Mouse (Mus musculus) CH12.LX (cell line): ENCODE results near the gene Smim6. TPM values are rescaled to one million over a fixed set of nuclear protein-coding genes. Genes with fewer than 3 reads are reported as not detected.
A peak's percentile ranks its signal among the peaks of the same experiment; 100 is the strongest.

Experiments used
- DNase-seq: peaks from one replicate; pipeline ENCODE4 v3.0.0-alpha.2; 2013; ENCODE audit errors: extremely low read depth
- H3K27ac ChIP-seq: 2 replicates; pipeline ENCODE4 v1.5.1; 2012; ENCODE audit warnings: low read depth, mild to moderate bottlenecking, control low read depth, moderate library complexity; ENCODE audit not compliant: insufficient read depth
- H3K27me3 ChIP-seq: replicated peaks from 2 replicates; pipeline ENCODE3; 2012; ENCODE audit warnings: inconsistent platforms
- H3K36me3 ChIP-seq, 2 experiments: replicated peaks in 1 of 2; 2 replicates each; pipeline versions ENCODE3 to v1.6.1; 2012; ENCODE audit warnings: inconsistent platforms in 1 of 2, low read length in 1 of 2, mild to moderate bottlenecking in 1 of 2, mixed read lengths in 1 of 2, moderate library complexity in 1 of 2; ENCODE audit not compliant: control insufficient read depth in 1 of 2, insufficient read depth in 1 of 2
- H3K4me1 ChIP-seq, 2 experiments: 2 replicates each; pipeline ENCODE4 v1.6.1; 2012; ENCODE audit warnings: inconsistent platforms in 1 of 2, moderate library complexity in 1 of 2; ENCODE audit not compliant: insufficient read depth in 2 of 2, control insufficient read depth in 1 of 2
- H3K4me2 ChIP-seq: 2 replicates; pipeline ENCODE4 v1.6.1; 2012; ENCODE audit warnings: low read depth, mild to moderate bottlenecking, control low read depth; ENCODE audit not compliant: poor library complexity, insufficient read depth, severe bottlenecking
- H3K4me3 ChIP-seq, 3 experiments: fragments of 150-350 bp in 1 of 3; sonication (generic) in 1 of 3; replicated peaks in 1 of 3; 2 replicates each; pipeline versions ENCODE3 to v1.5.1; 2011 to 2012; ENCODE audit warnings: low read depth in 2 of 3, low read length in 2 of 3, mild to moderate bottlenecking in 2 of 3, moderate library complexity in 2 of 3, control low read depth in 1 of 3, improper control_type of control experiment in 1 of 3, inconsistent platforms in 1 of 3, mixed read lengths in 1 of 3; ENCODE audit not compliant: poor library complexity in 1 of 3
- H3K79me2 ChIP-seq: replicated peaks from 2 replicates; pipeline ENCODE4 v1.6.1; 2012; ENCODE audit warnings: mild to moderate bottlenecking, moderate library complexity; ENCODE audit not compliant: control insufficient read depth, poor library complexity, insufficient read depth, severe bottlenecking; ENCODE audit errors: extremely low read depth
- H3K9ac ChIP-seq: 2 replicates; pipeline ENCODE4 v1.6.1; 2012; ENCODE audit warnings: low read depth, mild to moderate bottlenecking, control low read depth, moderate library complexity; ENCODE audit not compliant: insufficient read depth
- H3K9me3 ChIP-seq: replicated peaks from 2 replicates; pipeline ENCODE3; 2012; ENCODE audit warnings: low read length, inconsistent platforms, mixed read lengths
- BHLHE40 ChIP-seq: IDR thresholded peaks from 2 replicates; pipeline ENCODE4 v1.6.1; 2011; ENCODE audit warnings: mild to moderate bottlenecking, low read depth, low read length, improper control_type of control experiment
- E2F4 ChIP-seq: IDR thresholded peaks from 2 replicates; pipeline ENCODE4 v1.6.1; 2011; ENCODE audit warnings: low read depth, low read length, improper control_type of control experiment; ENCODE audit not compliant: insufficient replicate concordance
- ETS1 ChIP-seq: conservative IDR thresholded peaks from 2 replicates; pipeline ENCODE4 v1.6.1; 2012; ENCODE audit warnings: low read depth, mild to moderate bottlenecking, inconsistent platforms, low read length, improper control_type of control experiment, moderate library complexity
- JUN ChIP-seq: IDR thresholded peaks from 2 replicates; pipeline ENCODE4 v1.6.1; 2011; ENCODE audit warnings: low read depth, mild to moderate bottlenecking, low read length, improper control_type of control experiment, moderate library complexity; ENCODE audit not compliant: insufficient read depth
- KAT2A ChIP-seq: IDR thresholded peaks from 2 replicates; pipeline ENCODE4 v1.6.1; 2012; ENCODE audit warnings: low read length, improper control_type of control experiment, inconsistent platforms; ENCODE audit not compliant: insufficient replicate concordance
- MAFK ChIP-seq: IDR thresholded peaks from 2 replicates; pipeline ENCODE4 v1.6.1; 2011; ENCODE audit warnings: low read length, improper control_type of control experiment; ENCODE audit not compliant: insufficient replicate concordance
- NELFE ChIP-seq: IDR thresholded peaks from 2 replicates; pipeline ENCODE4 v1.6.1; 2011; ENCODE audit warnings: low read depth, low read length, improper control_type of control experiment
- NRF1 ChIP-seq: IDR thresholded peaks from 2 replicates; pipeline ENCODE4 v1.6.1; 2014; ENCODE audit warnings: low read depth, mild to moderate bottlenecking, inconsistent platforms, low read length, improper control_type of control experiment, moderate library complexity
- RCOR1 ChIP-seq: conservative IDR thresholded peaks from 2 replicates; pipeline ENCODE4 v1.6.1; 2012; ENCODE audit warnings: low read depth, mild to moderate bottlenecking, inconsistent platforms, low read length, improper control_type of control experiment
- SMC3 ChIP-seq: IDR thresholded peaks from 2 replicates; pipeline ENCODE4 v1.6.1; 2011; ENCODE audit warnings: low read depth, low read length, improper control_type of control experiment
- USF2 ChIP-seq: conservative IDR thresholded peaks from 2 replicates; pipeline ENCODE4 v1.6.1; 2011; ENCODE audit warnings: low read depth, low read length, improper control_type of control experiment
- ZC3H11A ChIP-seq: IDR thresholded peaks from 2 replicates; pipeline ENCODE4 v1.6.1; 2012; ENCODE audit warnings: low read depth, mild to moderate bottlenecking, inconsistent platforms, low read length, improper control_type of control experiment
- ZNF384 ChIP-seq: IDR thresholded peaks from 2 replicates; pipeline ENCODE4 v1.6.1; 2012; ENCODE audit warnings: low read depth, low read length, improper control_type of control experiment, inconsistent platforms
- dilution Hi-C: fragments of 300-500 bp; cut with MboI; formaldehyde crosslinking; loops from 2 replicates; pipeline ENCODE4 v1.14.3; 2020; ENCODE audit warnings: low sequenced_read_pairs; ENCODE audit not compliant: extremely low pct_unique_long_range_greater_than_20kb, extremely low pct_ligation_motif_present
- in situ Hi-C: fragments of 300-500 bp; cut with MboI; formaldehyde crosslinking; loops from 3 replicates; pipeline ENCODE4 v1.14.3; 2019; ENCODE audit warnings: low sequenced_read_pairs, low pct_ligation_motif_present, low pct_unique_long_range_greater_than_20kb, mixed read lengths
- polyA plus RNA-seq: library from polyadenylated mRNA; unstranded; fragments of >175 nt; gene quantifications from 2 replicates; pipeline ENCODE4 v1.2.1, GENCODE M21; 2012; ENCODE audit warnings: low read depth; ENCODE audit not compliant: insufficient read length
- total RNA-seq, 2 experiments: library from RNA; depleted of rRNA; stranded (reverse); fragments of 300-350 nt in 1 of 2; fragments of >200 nt in 1 of 2; gene quantifications; 2 replicates each; pipeline ENCODE4 v1.2.3; 2012 to 2014

Gene Smim6
- total and polyA plus RNA-seq, 3 experiments: 0.21 to 0.56 TPM; not detected in 1

DNA sequence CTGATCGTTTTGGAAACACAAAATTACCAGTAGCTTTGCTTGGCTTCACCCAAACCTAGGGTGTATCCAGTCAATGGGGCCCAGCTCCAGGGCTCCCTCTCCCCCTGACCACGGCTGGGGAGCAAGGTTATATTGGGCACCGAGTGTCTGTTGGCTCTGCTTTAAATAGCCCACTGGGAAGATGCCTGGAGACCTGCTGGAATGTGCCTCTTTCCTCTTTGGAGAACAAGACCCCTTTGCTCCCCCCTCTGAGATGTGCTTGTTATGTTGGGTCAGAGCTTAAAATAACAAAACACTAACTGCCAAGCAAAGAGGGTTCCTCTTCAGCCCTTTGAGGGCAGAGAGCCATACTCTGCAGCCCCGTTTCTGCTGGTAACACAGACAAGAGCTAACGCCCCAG, 9.6 kb upstream of the Smim6 start:
- DNase-seq: no peak
- no peaks in the 10 kb centered on the region for H3K9me3 ChIP-seq
- dilution Hi-C loops (no loop called here), in situ Hi-C loops (no loop called here)
- H3K4me3 ChIP-seq: no peak overlapping the region
- peaks cover 31 to 97% of the 10 kb centered on the region in 2 experiments for H3K4me1 ChIP-seq
- TF ChIP-seq SMC3 (no peak), JUN (no peak), NRF1 (no peak), ZC3H11A (no peak), KAT2A (no peak), BHLHE40 (no peak), ETS1 (no peak), RCOR1 (no peak)
- no peak overlapping the region for H3K9ac ChIP-seq
- H3K79me2 ChIP-seq: no peaks in the 10 kb centered on the region
- peaks cover 5 to 67% of the 10 kb centered on the region in 2 experiments for H3K36me3 ChIP-seq
- no peaks in the 10 kb centered on the region for H3K27me3 ChIP-seq
- no peak overlapping the region for H3K4me2 ChIP-seq
- H3K27ac ChIP-seq: no peak overlapping the region

GRCm38 (mm10) chr11:115902831-115903230, 9.0 kb upstream of the Smim6 start:
- Histone ChIP-seq H3K9ac (no peak overlapping the region), H3K36me3 (peaks cover 0 to 65% of the 10 kb centered on the region in 2 experiments), H3K27ac (no peak overlapping the region), H3K4me3 (no peak overlapping the region), H3K4me2 (no peak overlapping the region), H3K9me3 (no peaks in the 10 kb centered on the region), H3K27me3 (no peaks in the 10 kb centered on the region), H3K79me2 (no peaks in the 10 kb centered on the region), H3K4me1 (peaks cover 31 to 93% of the 10 kb centered on the region in 2 experiments)
- peak; percentile 29 for DNase-seq
- in situ Hi-C loops (no loop called here), dilution Hi-C loops (no loop called here)
- TF ChIP-seq USF2 (no peak), E2F4 (no peak), NELFE (no peak), MAFK (no peak), ZNF384 (no peak)
